14 mouse cellular contexts compared by ENCODE assay signal in the genomic region with DNA sequence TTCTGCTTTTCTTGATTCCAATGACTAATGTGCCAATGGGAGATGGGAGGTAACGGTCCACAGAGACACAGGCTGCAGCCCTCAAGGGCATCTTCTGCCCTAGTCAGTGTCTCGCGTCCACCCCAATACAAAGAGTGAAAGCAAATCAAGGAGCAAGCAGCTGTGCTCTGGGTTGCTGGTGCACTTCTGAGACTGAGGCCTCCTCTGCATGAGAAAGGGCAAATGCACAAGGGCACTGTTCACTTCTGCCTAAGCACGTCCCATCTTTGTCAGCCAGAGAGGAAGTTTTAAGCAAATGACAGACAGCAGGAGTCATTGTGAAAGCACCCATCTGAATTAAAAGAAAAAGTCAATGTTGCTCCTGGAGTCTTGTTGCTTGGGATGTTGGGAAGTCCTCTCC.
"Had no signal": no experiment of that assay in that cellular context is flagged by ENCODE, and none has a peak within 500 bp of the region (broad histone marks: within the 10 kb centered on the region; RNA-seq: fewer than 3 reads in every experiment).

No protein-coding gene starts in this region.

- H3K36me3 ChIP-seq: lung, embryonic 15.5 days; midbrain, embryonic 13.5 days; midbrain, embryonic 15.5 days; neural tube, embryonic 12.5 days had no signal

- H3K27me3 ChIP-seq: lung, embryonic 15.5 days; megakaryocyte, embryonic 14.5 days; midbrain, embryonic 13.5 days; midbrain, embryonic 15.5 days; neural tube, embryonic 12.5 days had no signal

- H3K9me3 ChIP-seq: lung, embryonic 15.5 days; midbrain, embryonic 13.5 days; midbrain, embryonic 15.5 days; neural tube, embryonic 12.5 days had no signal

- H3K4me1 ChIP-seq: lung, embryonic 15.5 days; megakaryocyte, embryonic 14.5 days; midbrain, embryonic 15.5 days; neural tube, embryonic 12.5 days had no signal

- H3K9ac ChIP-seq: liver, postnatal 0 days; lung, embryonic 15.5 days; midbrain, embryonic 13.5 days; midbrain, embryonic 15.5 days; neural tube, embryonic 12.5 days had no signal

- H3K4me3 ChIP-seq: lung, embryonic 15.5 days; megakaryocyte, embryonic 14.5 days; midbrain, embryonic 13.5 days; midbrain, embryonic 15.5 days; neural tube, embryonic 12.5 days had no signal

- H3K27ac ChIP-seq: lung, embryonic 15.5 days; macrophage; midbrain, embryonic 13.5 days; midbrain, embryonic 15.5 days; neural tube, embryonic 12.5 days had no signal

- DNase-seq: liver, postnatal 0 days; lung, adult 2 months; lung, postnatal 14 days; lung, postnatal 36 days; right cerebral cortex, postnatal 14 days; thymus, adult 2 months; thymus, postnatal 25 days; thymus, postnatal 4 days had no signal
